Mouse (Mus musculus) spleen, postnatal 36 days (tissue): ENCODE data around the gene Egfl6.

ENCODE experiments used
- DNase-seq, 2 experiments: peaks; one replicate each; pipeline ENCODE4 v3.0.0; 2022; ENCODE audit warnings: low spot score in 2 of 2, mixed read lengths in 1 of 2

Egfl6 gene

GRCm38 (mm10) chrX:166584947-166585824 is at the start of gene Egfl6:
Gene Egfl6 (minus strand): TSS chrX:166585720.
- peak; percentile 51 to 52 for DNase-seq

- peak; percentile 49 for DNase-seq
Observed at GRCm38 (mm10) chrX:166626866-166627570, 41.5 kb upstream of the Egfl6 start.

GRCm38 (mm10) chrX:166626174-166626573 is 40.7 kb upstream of the Egfl6 start:
- no peak for DNase-seq

- no peak for DNase-seq
Observed at GRCm38 (mm10) chrX:166623176-166623575, 37.7 kb upstream of the Egfl6 start.

- DNase-seq, result no peak
Observed at GRCm38 (mm10) chrX:166621560-166622301, 36.2 kb upstream of the Egfl6 start.

GRCm38 (mm10) chrX:166620900-166621299 is 35.4 kb upstream of the Egfl6 start:
- no peak for DNase-seq

GRCm38 (mm10) chrX:166619084-166619483 is 33.6 kb upstream of the Egfl6 start:
- no peak for DNase-seq

- DNase-seq, result no peak
Observed at GRCm38 (mm10) chrX:166615191-166615590, 29.7 kb upstream of the Egfl6 start.

- DNase-seq, result no peak
Observed at GRCm38 (mm10) chrX:166576111-166576510, 9.4 kb downstream of the Egfl6 start.

- no peak for DNase-seq
Observed at GRCm38 (mm10) chrX:166565983-166566382, 19.5 kb downstream of the Egfl6 start.

GRCm38 (mm10) chrX:166565401-166565800 is 20.1 kb downstream of the Egfl6 start:
- no peak for DNase-seq

- no peak for DNase-seq
Observed at GRCm38 (mm10) chrX:166564900-166565299, 20.6 kb downstream of the Egfl6 start.

GRCm38 (mm10) chrX:166559333-166559732 is 26.2 kb downstream of the Egfl6 start:
- DNase-seq, result no peak

- no peak for DNase-seq
Observed at GRCm38 (mm10) chrX:166552355-166552754, 33.2 kb downstream of the Egfl6 start.

- DNase-seq, result no peak
Observed at GRCm38 (mm10) chrX:166546495-166546894, 39.0 kb downstream of the Egfl6 start.

GRCm38 (mm10) chrX:166535138-166535537 is 50.4 kb downstream of the Egfl6 start:
- DNase-seq, result no peak

- no peak for DNase-seq
Observed at GRCm38 (mm10) chrX:166533432-166533831, 52.1 kb downstream of the Egfl6 start.

- no peak for DNase-seq
Observed at GRCm38 (mm10) chrX:166531671-166532070, 53.8 kb downstream of the Egfl6 start.

- no peak for DNase-seq
Observed at GRCm38 (mm10) chrX:166528126-166528525, 57.4 kb downstream of the Egfl6 start.

- no peak for DNase-seq
Observed at GRCm38 (mm10) chrX:166525637-166526315, 59.7 kb downstream of the Egfl6 start.

- no peak for DNase-seq
Observed at GRCm38 (mm10) chrX:166520782-166521181, 64.7 kb downstream of the Egfl6 start.

GRCm38 (mm10) chrX:166518345-166518744 is 67.2 kb downstream of the Egfl6 start, which contains the start of gene Tceanc:
Gene Tceanc (minus strand): TSS chrX:166518567.
- no peak for DNase-seq
